Comparison of ENCODE assay signal across 9 mouse cellular contexts in genomic region chr5:37246138-37246910, GRCm38 (mm10). TPM values are rescaled to one million over a fixed set of nuclear protein-coding genes. Genes with fewer than 3 reads are reported as not detected.
DNase-seq lines count a peak whose midpoint lies in the region; ATAC-seq and TF ChIP-seq lines count a peak whose summit lies in the region.
"Had no signal": no experiment of that assay in that cellular context is flagged by ENCODE, and none has a peak within 500 bp of the region (broad histone marks: within the 10 kb centered on the region; RNA-seq: fewer than 3 reads in every experiment).

No protein-coding gene starts in this region.

- peaks cover 82% of the 10 kb centered on the region for H3K27me3 ChIP-seq in heart, embryonic 13.5 days (replicated peaks)
- H3K27me3 ChIP-seq in embryonic facial prominence, embryonic 14.5 days (replicated peaks; ENCODE audit: control insufficient read depth, insufficient read depth, low read length), result peaks cover 53% of the 10 kb centered on the region
- H3K27me3 ChIP-seq in limb, embryonic 10.5 days (ENCODE audit: low read depth, poor library complexity, severe bottlenecking), result peaks cover 52% of the 10 kb centered on the region

- ATAC-seq in heart, embryonic 13.5 days (ENCODE audit: extremely low read depth, insufficient number of reproducible peaks, low FRiP score, low TSS enrichment), result no peak; the same call in 1 of the 2 replicates
- ATAC-seq in embryonic facial prominence, embryonic 14.5 days (ENCODE audit: low read depth), result peak; percentile 33

- H3K4me1 ChIP-seq in heart, embryonic 13.5 days, result peaks cover 19% of the 10 kb centered on the region
- H3K4me1 ChIP-seq in ES-E14 (ENCODE audit: control insufficient read depth in 2 of 2, insufficient read depth in 2 of 2, low read length in 2 of 2, poor library complexity in 1 of 2), result peaks cover 20 to 40% of the 10 kb centered on the region in 2 experiments
- H3K4me1 ChIP-seq in embryonic facial prominence, embryonic 14.5 days (ENCODE audit: control insufficient read depth, insufficient read depth, low read length), result peaks cover 19% of the 10 kb centered on the region
- peaks cover 68% of the 10 kb centered on the region for H3K4me1 ChIP-seq in limb, embryonic 10.5 days
- H3K4me1 ChIP-seq in olfactory bulb, adult 2 months (ENCODE audit: control insufficient read depth, insufficient read depth, low read length), result peaks cover 44% of the 10 kb centered on the region

- no peak for TF ChIP-seq POLR2A in olfactory bulb, adult 2 months (IDR thresholded peaks at IDR 0.05; ENCODE audit: insufficient read depth, low read depth, low read length)

- H3K4me3 ChIP-seq in heart, embryonic 13.5 days, result peak overlapping the region; percentile 59
- peak overlapping the region; percentile 77 to 87 for H3K4me3 ChIP-seq in ES-E14 (ENCODE audit: insufficient read depth in 1 of 2, low read depth in 1 of 2, low read length in 2 of 2, poor library complexity in 1 of 2, severe bottlenecking in 1 of 2)
- H3K4me3 ChIP-seq in embryonic facial prominence, embryonic 14.5 days (ENCODE audit: low read depth, low read length), result peak overlapping the region; percentile 53
- H3K4me3 ChIP-seq in limb, embryonic 10.5 days, result peak overlapping the region; percentile 74
- peak overlapping the region; percentile 63 for H3K4me3 ChIP-seq in olfactory bulb, adult 2 months (ENCODE audit: insufficient read depth, low read depth, low read length)

- no peak overlapping the region for H3K27ac ChIP-seq in heart, embryonic 13.5 days (replicated peaks)
- peak overlapping the region; percentile 79 for H3K27ac ChIP-seq in ES-E14 (ENCODE audit: insufficient read depth, low read depth, low read length, poor library complexity, severe bottlenecking)
- peak overlapping the region; percentile 21; the same call in 1 of the 2 replicates for H3K27ac ChIP-seq in embryonic facial prominence, embryonic 14.5 days (replicated peaks; ENCODE audit: low read depth, low read length)
- H3K27ac ChIP-seq in limb, embryonic 10.5 days, result peak overlapping the region; percentile 84
- peak overlapping the region; percentile 53 for H3K27ac ChIP-seq in olfactory bulb, adult 2 months (ENCODE audit: insufficient read depth, low read depth, low read length)

- WGBS in heart, embryonic 13.5 days, result 1% methylated on average over 31 of the region's 37 CpGs
- WGBS in embryonic facial prominence, embryonic 14.5 days, result 3% methylated on average over 19 of the region's 37 CpGs
- 2% methylated on average over 35 of the region's 37 CpGs for WGBS in limb, embryonic 10.5 days
- WGBS in olfactory bulb, adult 2 months, result 2% methylated on average over 36 of the region's 37 CpGs

- no peaks in the 10 kb centered on the region for H3K9me3 ChIP-seq in heart, embryonic 13.5 days
- no peaks in the 10 kb centered on the region for H3K9me3 ChIP-seq in ES-E14 (ENCODE audit: control insufficient read depth, insufficient read depth, low read depth, low read length)
- H3K9me3 ChIP-seq in embryonic facial prominence, embryonic 14.5 days (ENCODE audit: control insufficient read depth, low read length), result no peaks in the 10 kb centered on the region
- no peaks in the 10 kb centered on the region for H3K9me3 ChIP-seq in limb, embryonic 10.5 days (replicated peaks)

- H3K9ac ChIP-seq in heart, embryonic 13.5 days, result peak overlapping the region; percentile 72
- H3K9ac ChIP-seq in ES-E14 (ENCODE audit: insufficient read depth, low read depth, low read length, poor library complexity, severe bottlenecking), result peak overlapping the region; percentile 75
- H3K9ac ChIP-seq in embryonic facial prominence, embryonic 14.5 days (ENCODE audit: low read depth, low read length), result peak overlapping the region; percentile 57

- no peak for TF ChIP-seq CTCF in olfactory bulb, adult 2 months (IDR thresholded peaks at IDR 0.05; ENCODE audit: insufficient read depth, low read depth, low read length)

- no peak for DNase-seq in heart, adult 8-10 months (ENCODE audit: low spot score)
- no peak for DNase-seq in ES-E14 (ENCODE audit: low read depth, low spot score)
- DNase-seq in embryonic facial prominence, embryonic 14.5 days (ENCODE audit: low spot score), result peak; percentile 33
- peak; percentile 39 for DNase-seq in limb, embryonic 10.5 days (ENCODE audit: low spot score)
- no peak for DNase-seq in layer of hippocampus, adult 9-11 months
- DNase-seq in left cerebral cortex, adult 11 months (ENCODE audit: low spot score), result no peak

- in situ Hi-C loops in ES-E14 (cut with MboI; ENCODE audit: low sequenced_read_pairs in 2 of 2, unreplicated experiment in 2 of 2), result loop anchor here in 1 of 2 experiments (10.0 kb wide), 1 partner anchor 578 kb away; the partner anchor contains the start of gene Msx1

- H3K36me3 ChIP-seq in heart, embryonic 13.5 days, result no peaks in the 10 kb centered on the region
- no peaks in the 10 kb centered on the region; the same call in 1 of the 2 replicates for H3K36me3 ChIP-seq in ES-E14 (ENCODE audit: control insufficient read depth, insufficient read depth, low read length, poor library complexity, severe bottlenecking)
- no peaks in the 10 kb centered on the region for H3K36me3 ChIP-seq in embryonic facial prominence, embryonic 14.5 days (ENCODE audit: control insufficient read depth, insufficient read depth, low read length)
- H3K36me3 ChIP-seq in limb, embryonic 10.5 days, result no peaks in the 10 kb centered on the region

- H3K4me2 ChIP-seq in heart, embryonic 13.5 days, result peak overlapping the region; percentile 76
- H3K4me2 ChIP-seq in embryonic facial prominence, embryonic 14.5 days (ENCODE audit: low read depth, low read length), result peak overlapping the region; percentile 74

TF ChIP-seq in ES-E14, 5 proteins besides CTCF, POLR2A, EP300 and RAD21:
- TF ChIP-seq CHD2 (IDR thresholded peaks at IDR 0.05; ENCODE audit: low read depth, low read length), result peak; percentile 24; the same call in 1 of the 2 replicates
- no peak for TF ChIP-seq HCFC1 (IDR thresholded peaks at IDR 0.05; ENCODE audit: borderline replicate concordance, insufficient read depth, low read length)
- no peak for TF ChIP-seq ZNF384 (IDR thresholded peaks at IDR 0.05; ENCODE audit: low read depth, low read length)
- no peak for TF ChIP-seq ZC3H11A (IDR thresholded peaks at IDR 0.05; ENCODE audit: borderline replicate concordance, low read depth, low read length)
- TF ChIP-seq MAFK (IDR thresholded peaks at IDR 0.05; ENCODE audit: insufficient read depth, low read depth, low read length), result no peak

RNA-seq across cellular contexts. Expression of gene Crmp1, which starts 4.6 kb away (rescaled TPM):
- polyA plus RNA-seq in heart, embryonic 13.5 days (2015; fragmentation: Nextera tagmentation; extraction: Ambion mirVana), result 9.4 and 11.8 TPM in 2 replicates
- total RNA-seq in heart, adult 8-10 months (2022), result under 1 TPM; 0.19 to 0.73 (median 0.39) TPM
- 24.5 and 38.1 TPM in 2 replicates for total RNA-seq in ES-E14 (2012; rRNA removed)
- polyA plus RNA-seq in embryonic facial prominence, embryonic 14.5 days (2014; fragmentation: Nextera tagmentation; extraction: Ambion mirVana), result 32.1 and 35.6 TPM in 2 replicates
- 61.8 and 91.8 TPM in 2 replicates for polyA plus RNA-seq in limb, embryonic 10.5 days (2016; fragmentation: Nextera tagmentation; extraction: Ambion mirVana)
- polyA plus RNA-seq in olfactory bulb, adult 2 months (2012; ENCODE audit: insufficient read depth, insufficient read length, low replicate concordance, missing spikeins), result 2,655 TPM in 1 of 2 replicates, not detected in the other
- total RNA-seq: MEL had no signal

Comparison
In these comparisons a context has a peak if more than half of its experiments do, and no peak if none do; other contexts are left out.
1. DNase-seq: peak in embryonic facial prominence, embryonic 14.5 days (single experiment) and limb, embryonic 10.5 days (single experiment); none in heart, adult 8-10 months (single experiment), ES-E14 (single experiment), layer of hippocampus, adult 9-11 months (single experiment) and left cerebral cortex, adult 11 months (single experiment).
2. Peak in every context shown above with its lines, with median percentiles within 50 percentile points of each other: H3K4me3 ChIP-seq and H3K9ac ChIP-seq.